Mouse (Mus musculus) hindbrain, embryonic 13.5 days (tissue): ENCODE measurements around the gene Sh3bgrl. TPM values are rescaled to one million over a fixed set of nuclear protein-coding genes. Genes with fewer than 3 reads are reported as not detected.

ENCODE experiments used
- ATAC-seq: fragments of 200-750 bp; cut with Nextera tagmentation; 2 replicates; pipeline ENCODE4 v1.8.0; 2017; ENCODE audit warnings: moderate TSS enrichment; ENCODE audit not compliant: low FRiP score
- H3K27ac ChIP-seq: fragments of 300-500 bp; sonication (generic); 2 replicates; pipeline ENCODE4 v1.5.1; 2015; ENCODE audit warnings: inconsistent platforms, mild to moderate bottlenecking, moderate library complexity
- H3K27me3 ChIP-seq: fragments of 300-500 bp; sonication (generic); 2 replicates; pipeline ENCODE4 v1.6.1; 2015; ENCODE audit warnings: mild to moderate bottlenecking, inconsistent platforms
- H3K36me3 ChIP-seq: fragments of 300-500 bp; sonication (generic); 2 replicates; pipeline ENCODE4 v1.6.1; 2015; ENCODE audit warnings: mild to moderate bottlenecking, inconsistent platforms
- H3K4me1 ChIP-seq: fragments of 300-500 bp; sonication (generic); replicated peaks from 2 replicates; pipeline ENCODE4 v1.6.1; 2015; ENCODE audit warnings: inconsistent platforms
- H3K4me2 ChIP-seq: fragments of 300-500 bp; sonication (generic); 2 replicates; pipeline ENCODE4 v1.6.1; 2015; ENCODE audit warnings: inconsistent platforms, mild to moderate bottlenecking, moderate library complexity
- H3K4me3 ChIP-seq: fragments of 300-500 bp; sonication (generic); 2 replicates; pipeline ENCODE4 v1.5.1; 2015; ENCODE audit warnings: mild to moderate bottlenecking, inconsistent platforms
- H3K9ac ChIP-seq: fragments of 300-500 bp; sonication (generic); 2 replicates; pipeline ENCODE4 v1.6.1; 2015; ENCODE audit warnings: mild to moderate bottlenecking, inconsistent platforms
- H3K9me3 ChIP-seq: fragments of 300-500 bp; sonication (generic); 2 replicates; pipeline ENCODE4 v1.6.1; 2016; ENCODE audit warnings: inconsistent platforms
- WGBS: fragments of 180-500 bp; shearing (Covaris S2); methylation state at CpG from one replicate; pipeline ENCODE4 v1.1.7; 2015; 5-methylcytosine and 5-hydroxymethylcytosine counted together
- polyA plus RNA-seq: library from polyadenylated mRNA; unstranded; fragments of >200 nt; fragmentation: Nextera tagmentation; extraction: Ambion mirVana; gene quantifications from 2 replicates; pipeline ENCODE4 v1.2.1, GENCODE M21; 2015

Sh3bgrl gene
- polyA plus RNA-seq, 1 experiment from 2014 or later, result 224 TPM

- no peak overlapping the region for H3K4me2 ChIP-seq
- WGBS, result 59% methylated on average over 4 of the region's 4 CpGs
- ATAC-seq, result no peak
These were observed 95.8 kb downstream of the Sh3bgrl start for GRCm38 (mm10) chrX:109190969-109191368.

GRCm38 (mm10) chrX:109191436-109191835 is 96.3 kb downstream of the Sh3bgrl start:
- Histone ChIP-seq H3K36me3 (no peaks in the 10 kb centered on the region), H3K27ac (no peak overlapping the region), H3K9ac (no peak overlapping the region), H3K27me3 (no peaks in the 10 kb centered on the region), H3K4me3 (no peak overlapping the region), H3K9me3 (no peaks in the 10 kb centered on the region), H3K4me1 (no peaks in the 10 kb centered on the region), H3K4me2 (no peak overlapping the region)
- WGBS, result 61% methylated on average over 4 of the region's 4 CpGs
- ATAC-seq, result no peak

More at GRCm38 (mm10) chrX:109190969-109191368, 95.8 kb downstream of the Sh3bgrl start:
- H3K4me3 ChIP-seq, result no peak overlapping the region
- no peaks in the 10 kb centered on the region for H3K9me3 ChIP-seq
- H3K36me3 ChIP-seq, result no peaks in the 10 kb centered on the region
- H3K9ac ChIP-seq, result no peak overlapping the region
- no peaks in the 10 kb centered on the region for H3K27me3 ChIP-seq
- H3K27ac ChIP-seq, result no peak overlapping the region
- no peaks in the 10 kb centered on the region for H3K4me1 ChIP-seq

- no peak for ATAC-seq
- WGBS, result 78% methylated on average over 4 of the region's 4 CpGs
- H3K4me2 ChIP-seq, result no peak within 1 kb of the TSS
- no peak within 1 kb of the TSS for H3K9ac ChIP-seq
- no peak within 1 kb of the TSS for H3K4me3 ChIP-seq
- H3K36me3 ChIP-seq, result no peaks in the 10 kb centered on the region
- H3K27me3 ChIP-seq, result no peaks in the 10 kb centered on the region
- H3K4me1 ChIP-seq, result no peaks in the 10 kb centered on the region
- no peak within 1 kb of the TSS for H3K27ac ChIP-seq
- H3K9me3 ChIP-seq, result no peaks in the 10 kb centered on the region
These were observed 101.3 kb downstream of the Sh3bgrl start, which contains the start of gene Gm6377 for GRCm38 (mm10) chrX:109196468-109196867. Gene Gm6377, plus strand, starts transcription at chrX:109196756.

- no peak overlapping the region for H3K4me3 ChIP-seq
- no peak for ATAC-seq
- no peak overlapping the region for H3K9ac ChIP-seq
- H3K36me3 ChIP-seq, result no peaks in the 10 kb centered on the region
- no peak overlapping the region for H3K27ac ChIP-seq
- H3K4me1 ChIP-seq, result no peaks in the 10 kb centered on the region
- no peaks in the 10 kb centered on the region for H3K9me3 ChIP-seq
- H3K27me3 ChIP-seq, result no peaks in the 10 kb centered on the region
- no peak overlapping the region for H3K4me2 ChIP-seq
These were observed 112.7 kb downstream of the Sh3bgrl start for GRCm38 (mm10) chrX:109207843-109208242.

GRCm38 (mm10) chrX:109228720-109229119 is 133.6 kb downstream of the Sh3bgrl start:
- Histone ChIP-seq H3K27ac (no peak overlapping the region), H3K27me3 (no peaks in the 10 kb centered on the region), H3K4me2 (no peak overlapping the region), H3K4me3 (no peak overlapping the region), H3K36me3 (no peaks in the 10 kb centered on the region), H3K9ac (no peak overlapping the region), H3K4me1 (no peaks in the 10 kb centered on the region), H3K9me3 (no peaks in the 10 kb centered on the region)
- ATAC-seq, result no peak
- WGBS, result 100% methylated on average over 1 of the region's 1 CpGs

- no peak overlapping the region for H3K9ac ChIP-seq
These were observed 140.3 kb downstream of the Sh3bgrl start for GRCm38 (mm10) chrX:109235383-109236036.

GRCm38 (mm10) chrX:109238163-109238562 is 143.0 kb downstream of the Sh3bgrl start:
- Histone ChIP-seq H3K9me3 (no peaks in the 10 kb centered on the region), H3K4me1 (no peaks in the 10 kb centered on the region), H3K9ac (no peak overlapping the region), H3K27ac (no peak overlapping the region), H3K4me3 (no peak overlapping the region), H3K36me3 (no peaks in the 10 kb centered on the region), H3K27me3 (no peaks in the 10 kb centered on the region), H3K4me2 (no peak overlapping the region)
- no peak for ATAC-seq

More at GRCm38 (mm10) chrX:109235383-109236036, 140.3 kb downstream of the Sh3bgrl start:
- no peak for ATAC-seq
- 93% methylated on average over 3 of the region's 3 CpGs for WGBS
- H3K27me3 ChIP-seq, result no peaks in the 10 kb centered on the region
- H3K4me1 ChIP-seq, result no peaks in the 10 kb centered on the region
- no peaks in the 10 kb centered on the region for H3K36me3 ChIP-seq
- H3K27ac ChIP-seq, result no peak overlapping the region
- H3K9me3 ChIP-seq, result no peaks in the 10 kb centered on the region
- no peak overlapping the region for H3K4me3 ChIP-seq
- H3K4me2 ChIP-seq, result no peak overlapping the region

Other genes starting within 250 kb of the Sh3bgrl start
- gene Hmgn5, start 82.0 kb upstream of the Sh3bgrl start, polyA plus RNA-seq, result 13.8 and 15.4 TPM in 2 replicates
- 0.06 and 0.08 TPM in 2 replicates for gene Gm6377, start 101.4 kb downstream of the Sh3bgrl start, polyA plus RNA-seq